Mouse (Mus musculus): ENCODE measurements around the gene Chrm5. TPM values are rescaled to one million over a fixed set of nuclear protein-coding genes. Genes with fewer than 3 reads are reported as not detected.
"Not testable (repeated sequence)": the region's sequence is repeated elsewhere in the genome, so short reads cannot be mapped to it uniquely, and the experiment has no call there.

The Chrm5 gene
- polyA plus RNA-seq, 1 experiment from 2014 or later, result 1.2 TPM

- 73% methylated on average over 5 of the region's 5 CpGs for WGBS
- no peaks in the 10 kb centered on the region for H3K27me3 ChIP-seq (replicated peaks)
- no peaks in the 10 kb centered on the region for H3K36me3 ChIP-seq (replicated peaks)
- H3K9me3 ChIP-seq, result no peaks in the 10 kb centered on the region
- H3K27ac ChIP-seq, result no peak overlapping the region
- no peak for ATAC-seq (replicated peaks)
- no peak overlapping the region for H3K4me2 ChIP-seq
- no peaks in the 10 kb centered on the region for H3K4me1 ChIP-seq
- no peak overlapping the region for H3K9ac ChIP-seq
- no peak overlapping the region for H3K4me3 ChIP-seq
Observed at GRCm38 (mm10) chr2:112474997-112475724, 5.4 kb downstream of the Chrm5 start.

DNA sequence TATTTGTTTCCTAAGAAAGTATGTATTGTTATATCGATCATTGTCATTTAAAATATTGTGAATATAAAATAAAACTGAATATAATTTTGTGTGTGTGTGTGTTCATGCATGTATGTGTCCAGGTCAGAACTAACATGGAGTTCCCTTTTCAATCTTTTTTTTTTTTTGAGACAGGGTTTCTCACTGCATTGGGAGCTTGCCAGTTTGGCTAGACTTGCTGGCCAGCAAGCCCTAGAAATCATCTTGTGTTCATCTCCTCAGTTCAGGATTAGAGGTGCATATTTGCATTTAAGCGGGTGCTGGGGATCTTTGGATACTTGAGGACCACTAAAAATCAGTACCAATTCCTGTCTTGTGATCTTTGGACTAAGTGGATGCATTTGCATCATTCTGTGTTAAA is 8.5 kb downstream of the Chrm5 start:
- no peaks in the 10 kb centered on the region for H3K27me3 ChIP-seq (replicated peaks)
- H3K4me3 ChIP-seq, result no peak overlapping the region
- H3K4me1 ChIP-seq, result no peaks in the 10 kb centered on the region
- no peak overlapping the region for H3K27ac ChIP-seq
- H3K9ac ChIP-seq, result no peak overlapping the region
- H3K4me2 ChIP-seq, result no peak overlapping the region
- no peak for ATAC-seq (replicated peaks)
- 89% methylated on average over 2 of the region's 2 CpGs for WGBS
- H3K36me3 ChIP-seq (replicated peaks), result peaks cover 10% of the 10 kb centered on the region
- H3K9me3 ChIP-seq, result no peaks in the 10 kb centered on the region

GRCm38 (mm10) chr2:112470961-112471381 is 9.6 kb downstream of the Chrm5 start:
- Histone ChIP-seq H3K27me3 (replicated peaks) (no peaks in the 10 kb centered on the region), H3K27ac (no peak overlapping the region), H3K4me2 (no peak overlapping the region), H3K4me1 (no peaks in the 10 kb centered on the region), H3K9ac (no peak overlapping the region), H3K36me3 (replicated peaks) (peaks cover 10% of the 10 kb centered on the region), H3K9me3 (no peaks in the 10 kb centered on the region), H3K4me3 (no peak overlapping the region)
- peak; percentile 48; the same call in 1 of the 2 replicates for ATAC-seq (replicated peaks)
- WGBS, result 20% methylated on average over 5 of the region's 5 CpGs

- Histone ChIP-seq H3K4me3 (no peak overlapping the region), H3K27me3 (replicated peaks) (no peaks in the 10 kb centered on the region), H3K9ac (no peak overlapping the region), H3K9me3 (no peaks in the 10 kb centered on the region), H3K4me2 (no peak overlapping the region), H3K4me1 (no peaks in the 10 kb centered on the region), H3K27ac (no peak overlapping the region), H3K36me3 (replicated peaks) (peaks cover 13% of the 10 kb centered on the region)
- ATAC-seq (replicated peaks), result no peak
Observed at GRCm38 (mm10) chr2:112469542-112469941, 11.0 kb downstream of the Chrm5 start.

- WGBS, result 92% methylated on average over 3 of the region's 3 CpGs
Observed at GRCm38 (mm10) chr2:112460557-112460956, 20.0 kb downstream of the Chrm5 start.

GRCm38 (mm10) chr2:112454862-112455564 is 25.6 kb downstream of the Chrm5 start, which contains the start of gene Emc7:
TSS of gene Emc7 (plus strand) at chr2:112454997.
- Histone ChIP-seq H3K27ac (peak within 1 kb of the TSS; percentile 82), H3K4me2 (peak within 1 kb of the TSS; percentile 80), H3K36me3 (replicated peaks) (peaks cover 1% of the 10 kb centered on the region; the same call in 1 of the 2 replicates), H3K9me3 (no peaks in the 10 kb centered on the region), H3K9ac (peak within 1 kb of the TSS; percentile 74), H3K4me3 (peak within 1 kb of the TSS; percentile 78), H3K27me3 (replicated peaks) (no peaks in the 10 kb centered on the region), H3K4me1 (peaks cover 23% of the 10 kb centered on the region)
- WGBS, result under 1% methylated on average over 49 of the region's 49 CpGs
- peak; percentile 99 for ATAC-seq (replicated peaks)

More at GRCm38 (mm10) chr2:112460557-112460956, 20.0 kb downstream of the Chrm5 start:
- peaks cover 19% of the 10 kb centered on the region for H3K4me1 ChIP-seq
- H3K9ac ChIP-seq, result no peak overlapping the region
- no peak for ATAC-seq (replicated peaks)
- H3K4me3 ChIP-seq, result no peak overlapping the region
- no peak overlapping the region for H3K4me2 ChIP-seq
- no peak overlapping the region for H3K27ac ChIP-seq
- H3K27me3 ChIP-seq (replicated peaks), result no peaks in the 10 kb centered on the region
- H3K36me3 ChIP-seq (replicated peaks), result peaks cover 16% of the 10 kb centered on the region
- H3K9me3 ChIP-seq, result no peaks in the 10 kb centered on the region

- H3K4me2 ChIP-seq, result peak overlapping the region; percentile 80
- H3K9ac ChIP-seq, result peak overlapping the region; percentile 74
- peaks cover 23% of the 10 kb centered on the region for H3K4me1 ChIP-seq
- 30% methylated on average over 17 of the region's 17 CpGs for WGBS
- peak overlapping the region; percentile 78 for H3K4me3 ChIP-seq
- H3K9me3 ChIP-seq, result no peaks in the 10 kb centered on the region
- ATAC-seq (replicated peaks), result no peak
- peak overlapping the region; percentile 82 for H3K27ac ChIP-seq
- no peaks in the 10 kb centered on the region for H3K36me3 ChIP-seq (replicated peaks)
- no peaks in the 10 kb centered on the region for H3K27me3 ChIP-seq (replicated peaks)
Observed at GRCm38 (mm10) chr2:112454125-112454861, 26.3 kb downstream of the Chrm5 start.

GRCm38 (mm10) chr2:112452513-112452912 is 28.1 kb downstream of the Chrm5 start:
- H3K27me3 ChIP-seq (replicated peaks); H3K4me3 ChIP-seq; ATAC-seq (replicated peaks): not testable (repeated sequence)

DNA sequence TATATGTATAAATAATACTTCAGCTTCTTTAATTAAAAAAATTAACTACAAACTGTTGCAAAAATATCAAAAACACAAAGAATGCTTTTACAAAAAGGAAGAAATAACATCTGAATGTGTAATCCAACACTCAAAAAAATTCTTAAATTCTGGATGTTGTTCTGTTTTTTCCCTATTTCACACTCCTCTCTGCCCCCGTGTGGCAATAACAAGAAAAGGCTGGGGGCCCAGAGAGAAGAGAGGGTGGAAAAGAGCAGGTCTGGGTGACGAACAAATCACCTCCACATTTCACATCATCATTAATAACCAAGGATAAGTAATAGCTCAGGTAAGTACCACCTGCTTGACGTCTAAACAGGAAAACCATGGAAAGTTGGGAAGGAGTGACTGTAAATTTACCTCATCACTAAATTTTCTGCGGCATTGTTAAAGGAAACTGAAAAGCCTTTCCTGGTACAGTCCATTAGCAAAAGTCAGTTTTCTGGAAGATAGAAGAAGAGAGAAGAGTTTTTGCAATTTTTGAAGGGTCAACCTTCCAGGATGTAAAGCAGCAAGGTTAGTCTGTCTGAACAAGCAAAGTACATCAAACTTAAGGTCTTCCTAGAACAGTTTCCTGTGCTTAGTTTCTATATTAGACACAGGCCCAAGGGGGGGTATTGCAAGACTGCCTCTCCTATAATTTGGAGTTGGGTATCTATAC is 30.8 kb downstream of the Chrm5 start:
- Histone ChIP-seq H3K9me3 (no peaks in the 10 kb centered on the region), H3K36me3 (replicated peaks) (no peaks in the 10 kb centered on the region), H3K4me1 (peaks cover 4% of the 10 kb centered on the region), H3K27me3 (replicated peaks) (no peaks in the 10 kb centered on the region), H3K27ac (no peak overlapping the region), H3K4me3 (no peak overlapping the region), H3K4me2 (no peak overlapping the region), H3K9ac (no peak overlapping the region)
- WGBS, result 34% methylated on average over 4 of the region's 4 CpGs
- no peak for ATAC-seq (replicated peaks)

More at GRCm38 (mm10) chr2:112452513-112452912, 28.1 kb downstream of the Chrm5 start:
- not testable (repeated sequence) for H3K36me3 ChIP-seq (replicated peaks); H3K9me3 ChIP-seq; H3K9ac ChIP-seq; H3K4me2 ChIP-seq; H3K27ac ChIP-seq
- H3K4me1 ChIP-seq, result peaks cover 19% of the 10 kb centered on the region

DNA sequence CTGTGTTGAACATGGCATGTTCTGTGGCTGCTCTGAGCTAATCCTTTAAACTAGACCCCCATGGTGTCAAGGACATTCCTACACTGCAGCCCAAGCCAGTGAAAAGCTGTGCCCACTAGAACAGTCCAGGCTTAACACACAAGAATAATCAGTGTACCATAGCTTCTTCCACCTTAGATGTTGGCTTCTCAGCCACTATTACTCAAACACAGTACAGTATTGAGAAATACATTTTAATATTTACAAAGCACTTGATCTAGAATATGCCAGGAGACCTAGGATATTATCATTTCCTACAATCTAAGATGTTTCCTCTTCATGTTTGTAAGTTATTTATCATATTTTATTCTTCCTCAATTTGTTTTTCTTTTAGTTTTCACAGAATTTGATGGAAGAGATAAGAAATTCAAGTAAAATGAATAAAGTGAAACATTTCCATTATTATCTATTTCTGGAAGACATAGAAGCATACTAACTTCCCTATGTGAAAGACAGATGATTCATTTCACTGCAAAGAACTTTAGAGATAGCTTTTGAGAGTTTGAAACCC is 32.0 kb downstream of the Chrm5 start:
- no peak overlapping the region for H3K27ac ChIP-seq
- H3K27me3 ChIP-seq (replicated peaks), result no peaks in the 10 kb centered on the region
- H3K4me1 ChIP-seq, result no peaks in the 10 kb centered on the region
- no peaks in the 10 kb centered on the region for H3K36me3 ChIP-seq (replicated peaks)
- no peak overlapping the region for H3K4me3 ChIP-seq
- H3K4me2 ChIP-seq, result no peak overlapping the region
- H3K9ac ChIP-seq, result no peak overlapping the region
- no peak for ATAC-seq (replicated peaks)
- H3K9me3 ChIP-seq, result no peaks in the 10 kb centered on the region

DNA sequence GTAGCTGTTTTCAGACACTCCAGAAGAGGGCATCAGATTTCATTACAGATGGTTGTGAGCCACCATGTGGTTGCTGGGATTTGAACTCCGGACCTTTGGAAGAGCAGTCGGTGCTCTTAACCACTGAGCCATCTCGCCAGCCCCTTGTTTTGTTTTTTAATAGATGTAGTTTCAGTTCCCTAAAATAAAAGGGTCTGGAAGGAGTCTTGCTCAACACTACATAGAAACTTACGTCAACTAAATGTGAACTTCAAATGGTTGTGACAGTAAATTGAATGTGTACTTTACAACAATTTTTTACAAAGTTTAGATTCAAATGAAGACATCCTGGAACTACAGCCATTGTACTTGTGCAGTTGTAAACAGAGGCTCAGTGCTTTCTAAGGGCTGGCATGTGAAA is 32.5 kb downstream of the Chrm5 start:
- WGBS, result 74% methylated on average over 4 of the region's 4 CpGs

DNA sequence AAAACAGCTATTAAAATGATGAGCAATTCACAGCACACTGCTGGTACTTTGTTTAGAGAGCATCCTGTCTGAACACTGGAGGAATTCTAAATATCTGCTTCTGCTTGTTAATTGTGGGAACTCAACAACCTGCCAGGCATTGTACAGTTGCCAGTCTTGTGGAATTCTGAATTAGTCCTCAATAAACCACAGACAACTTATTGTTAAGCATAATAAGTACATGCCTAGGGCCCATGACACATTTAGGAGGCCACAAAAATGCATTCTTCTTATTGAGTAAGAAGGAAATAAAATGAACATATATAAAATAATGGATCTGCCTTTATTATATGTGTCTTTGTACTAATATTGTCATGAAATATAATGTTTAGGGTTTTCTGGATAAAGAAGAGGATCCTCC is 35.1 kb downstream of the Chrm5 start:
- Histone ChIP-seq H3K4me3 (no peak overlapping the region), H3K4me2 (no peak overlapping the region), H3K4me1 (no peaks in the 10 kb centered on the region), H3K27ac (no peak overlapping the region), H3K9ac (no peak overlapping the region), H3K36me3 (replicated peaks) (no peaks in the 10 kb centered on the region), H3K9me3 (no peaks in the 10 kb centered on the region), H3K27me3 (replicated peaks) (no peaks in the 10 kb centered on the region)
- ATAC-seq (replicated peaks), result no peak

More for the DNA sequence above, 32.5 kb downstream of the Chrm5 start:
- H3K27me3 ChIP-seq (replicated peaks); H3K36me3 ChIP-seq (replicated peaks); H3K4me3 ChIP-seq; H3K27ac ChIP-seq; H3K4me2 ChIP-seq; H3K9me3 ChIP-seq; H3K9ac ChIP-seq; H3K4me1 ChIP-seq; ATAC-seq (replicated peaks): not testable (repeated sequence)

All from midbrain, embryonic 15.5 days (tissue).